Mouse (Mus musculus): ENCODE measurements at regions not wholly inside any gene's neighbourhood (a gene's known extent, or its start where the extent isn't known, plus 50 kb on each side); places are given as distances from the start of the nearest gene placed in this dataset.

DNA sequence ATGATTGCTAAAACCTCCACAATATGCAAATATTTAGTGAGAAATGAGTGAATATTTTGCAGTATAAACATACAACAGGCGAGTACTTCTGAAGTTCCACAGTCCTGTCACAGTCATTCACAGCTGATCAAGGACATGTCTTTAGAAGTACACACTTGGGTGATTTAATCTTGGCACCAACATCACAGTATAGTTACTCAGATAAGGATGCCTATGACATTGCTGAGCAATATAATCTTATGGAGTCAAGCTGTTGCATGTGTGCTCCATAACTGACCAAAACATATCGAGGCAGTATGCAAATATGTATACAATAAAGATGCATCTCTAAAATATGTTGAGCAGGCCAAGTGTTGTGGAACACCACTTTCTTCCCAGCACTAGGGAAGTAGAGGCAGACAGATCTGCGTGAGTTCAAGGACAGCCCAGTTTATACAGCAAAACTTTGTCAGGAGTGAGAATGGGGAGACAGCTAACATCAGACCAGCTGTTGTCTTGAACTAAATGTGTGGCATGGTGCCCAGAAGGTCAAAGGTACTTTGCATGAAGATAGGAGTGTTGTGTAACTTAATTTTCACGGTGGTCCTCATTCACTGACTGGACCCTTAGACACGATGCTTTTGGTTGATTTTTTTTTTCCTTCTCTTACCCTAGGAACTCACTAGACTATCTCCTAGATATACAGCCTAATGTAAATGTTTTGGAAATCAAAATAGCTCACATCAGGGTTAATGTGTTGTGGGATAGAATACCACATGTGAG, 70.7 kb upstream of the Peli2 start:
- no peak for TF ChIP-seq CTCF (IDR thresholded peaks at IDR 0.05; ENCODE audit: borderline replicate concordance, insufficient read depth, low read depth, low read length)
- TF ChIP-seq POLR2A (IDR thresholded peaks at IDR 0.05; ENCODE audit: borderline replicate concordance, insufficient read depth, low read length) = no peak

Data from cerebellum, adult 2 months (tissue).